Mouse (Mus musculus) kidney, adult 2 months (tissue): ENCODE measurements around the gene Pik3ap1. TPM values are rescaled to one million over a fixed set of nuclear protein-coding genes. Genes with fewer than 3 reads are reported as not detected.

ENCODE experiments used
- DNase-seq: peaks from one replicate; pipeline ENCODE4 v3.0.0; 2021
- H3K27ac ChIP-seq: fragments of 200-500 bp; 2 replicates; pipeline ENCODE4 v1.5.1; 2012; ENCODE audit warnings: low read depth, low read length, control low read depth, inconsistent platforms; ENCODE audit not compliant: insufficient read depth
- H3K27me3 ChIP-seq: fragments of 200-500 bp; replicated peaks from 2 replicates; pipeline ENCODE4 v1.6.1; 2012; ENCODE audit warnings: mild to moderate bottlenecking, moderate library complexity, low read length, inconsistent platforms; ENCODE audit not compliant: control insufficient read depth, insufficient read depth
- H3K36me3 ChIP-seq: fragments of 200-500 bp; 2 replicates; pipeline ENCODE4 v1.6.1; 2012; ENCODE audit warnings: mild to moderate bottlenecking, moderate library complexity, low read length, inconsistent platforms; ENCODE audit not compliant: control insufficient read depth, insufficient read depth
- H3K4me1 ChIP-seq: fragments of 200-500 bp; 2 replicates; pipeline ENCODE4 v1.6.1; 2011; ENCODE audit warnings: low read length; ENCODE audit not compliant: control insufficient read depth, insufficient read depth
- H3K4me3 ChIP-seq: fragments of 200-500 bp; 2 replicates; pipeline ENCODE4 v1.5.1; 2011; ENCODE audit warnings: mild to moderate bottlenecking, low read depth, low read length, control low read depth; ENCODE audit not compliant: insufficient read depth
- CTCF ChIP-seq: fragments of 200-500 bp; conservative IDR thresholded peaks from 2 replicates; pipeline ENCODE4 v1.5.1; 2011; ENCODE audit warnings: low read depth, mild to moderate bottlenecking, control low read depth, low read length, moderate library complexity, mixed read lengths; ENCODE audit not compliant: insufficient read depth, insufficient read length
- POLR2A ChIP-seq: fragments of 200-500 bp; IDR thresholded peaks from one replicate; pipeline ENCODE4 v1.6.1; 2011; ENCODE audit warnings: low read depth, low read length, control low read depth
- WGBS: fragments of 180-500 bp; shearing (Covaris S2); methylation state at CpG from one replicate; pipeline ENCODE4 v1.1.7; 2018; 5-methylcytosine and 5-hydroxymethylcytosine counted together
- polyA plus RNA-seq: library from polyadenylated mRNA; depleted of rRNA; stranded (reverse); fragments of >200 nt; gene quantifications from 2 replicates; pipeline ENCODE4 v1.2.3, GENCODE M21; 2012

The Pik3ap1 gene
- polyA plus RNA-seq, 1 experiment = 2.9 TPM

DNA sequence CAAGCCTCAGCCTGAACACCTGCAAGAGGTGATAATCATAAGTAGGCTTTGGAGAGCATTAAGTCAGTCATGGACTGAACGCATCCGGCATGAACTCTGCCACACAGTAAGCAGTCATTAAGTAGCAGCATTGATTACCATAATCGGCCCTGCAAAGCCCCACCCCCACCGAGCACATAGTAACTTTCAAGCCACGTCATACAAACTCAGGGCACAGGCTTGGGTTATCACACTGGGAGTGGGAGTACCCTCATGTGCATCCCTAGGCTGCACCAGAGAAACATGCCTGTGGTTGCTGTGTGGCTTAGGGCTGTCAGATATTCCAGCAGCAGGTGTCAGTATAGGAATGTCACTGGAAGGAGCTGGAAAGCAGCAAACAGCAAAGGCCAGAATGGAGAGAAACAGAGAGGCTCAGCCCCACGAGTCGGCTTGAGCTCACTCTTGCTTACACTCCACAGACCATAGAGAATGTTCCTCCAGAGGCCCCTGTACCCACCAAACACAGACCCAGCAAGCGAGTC, 105.1 kb downstream of the Pik3ap1 start:
- 65% methylated on average over 8 of the region's 8 CpGs for WGBS
- Histone ChIP-seq H3K4me3 (no peak overlapping the region), H3K27ac (no peak overlapping the region)

DNA sequence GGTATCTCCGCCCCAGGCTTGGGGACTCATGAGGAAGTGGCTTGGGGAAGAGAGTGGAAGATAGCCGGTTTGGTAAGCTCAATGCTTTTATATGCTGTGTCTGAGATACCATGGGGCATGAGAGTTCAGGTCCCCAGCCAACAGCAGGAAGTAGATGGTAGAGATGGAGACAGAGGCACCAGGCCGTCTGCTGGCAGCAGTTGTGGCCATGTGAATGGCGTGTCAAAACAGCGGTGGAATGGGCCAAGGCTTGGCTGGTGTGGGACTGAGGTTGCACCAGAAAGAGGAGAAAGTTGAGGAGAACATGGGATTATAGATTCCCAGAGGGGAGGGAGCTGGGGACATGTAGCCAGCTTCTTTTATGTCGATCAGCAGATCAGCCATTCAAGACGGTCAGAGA, 106.3 kb downstream of the Pik3ap1 start:
- Histone ChIP-seq H3K4me1 (no peaks in the 10 kb centered on the region), H3K36me3 (no peaks in the 10 kb centered on the region), H3K4me3 (no peak overlapping the region), H3K27ac (no peak overlapping the region), H3K27me3 (no peaks in the 10 kb centered on the region; the same call in 1 of the 2 replicates)
- WGBS = 84% methylated on average over 7 of the region's 7 CpGs
- peak; percentile 16 for DNase-seq
- TF ChIP-seq CTCF (no peak), POLR2A (no peak)

More for the DNA sequence above, 105.1 kb downstream of the Pik3ap1 start:
- no peaks in the 10 kb centered on the region; the same call in 1 of the 2 replicates for H3K27me3 ChIP-seq
- DNase-seq = no peak
- TF ChIP-seq CTCF (no peak), POLR2A (no peak)
- no peaks in the 10 kb centered on the region for H3K36me3 ChIP-seq
- no peaks in the 10 kb centered on the region for H3K4me1 ChIP-seq

DNA sequence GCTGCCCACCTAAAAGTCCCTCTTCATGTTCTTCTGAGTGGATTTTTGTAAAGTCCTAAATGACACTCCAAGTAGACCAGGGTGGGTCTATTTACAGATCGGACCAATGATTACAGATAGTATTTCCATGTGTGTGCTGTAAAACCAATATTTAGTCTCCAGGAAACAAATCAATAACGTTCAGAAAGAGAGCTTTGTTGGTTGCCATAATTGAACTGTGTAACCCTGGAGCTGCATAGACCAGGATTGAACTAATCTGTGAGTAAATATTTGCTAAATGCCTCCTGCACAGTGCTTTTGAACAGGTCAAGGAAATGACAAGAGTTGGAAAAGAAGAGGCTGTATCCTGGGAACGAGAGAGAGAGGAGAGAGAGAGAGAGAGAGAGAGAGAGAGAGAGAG, 109.3 kb downstream of the Pik3ap1 start:
- H3K36me3 ChIP-seq = no peaks in the 10 kb centered on the region
- no peak for DNase-seq
- H3K27ac ChIP-seq = no peak overlapping the region
- H3K27me3 ChIP-seq = no peaks in the 10 kb centered on the region; the same call in none of the 2 replicates
- no peaks in the 10 kb centered on the region for H3K4me1 ChIP-seq
- 74% methylated on average over 3 of the region's 3 CpGs for WGBS
- no peak for TF ChIP-seq CTCF
- no peak for TF ChIP-seq POLR2A
- H3K4me3 ChIP-seq = no peak overlapping the region

DNA sequence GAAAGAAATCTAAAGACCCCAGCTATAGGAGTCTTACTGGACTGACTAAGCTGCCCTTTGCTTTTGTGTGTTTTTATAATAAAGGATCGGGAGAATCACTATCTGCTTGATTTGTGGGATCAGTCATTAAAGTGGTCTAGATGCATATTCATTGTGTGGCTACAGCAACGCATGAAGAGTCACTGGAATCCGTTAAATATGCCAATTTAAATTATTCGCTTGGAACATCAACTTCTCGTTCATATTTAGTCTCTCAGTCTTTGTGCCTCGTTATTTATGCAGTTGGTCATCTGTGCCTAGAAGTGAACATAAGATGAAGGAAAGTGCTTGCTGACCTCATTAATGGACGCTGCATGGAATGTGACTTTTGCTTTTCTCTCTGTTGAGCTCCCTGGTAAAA, 114.0 kb downstream of the Pik3ap1 start:
- WGBS = 55% methylated on average over 7 of the region's 7 CpGs
- no peak for DNase-seq
- no peak overlapping the region for H3K27ac ChIP-seq

DNA sequence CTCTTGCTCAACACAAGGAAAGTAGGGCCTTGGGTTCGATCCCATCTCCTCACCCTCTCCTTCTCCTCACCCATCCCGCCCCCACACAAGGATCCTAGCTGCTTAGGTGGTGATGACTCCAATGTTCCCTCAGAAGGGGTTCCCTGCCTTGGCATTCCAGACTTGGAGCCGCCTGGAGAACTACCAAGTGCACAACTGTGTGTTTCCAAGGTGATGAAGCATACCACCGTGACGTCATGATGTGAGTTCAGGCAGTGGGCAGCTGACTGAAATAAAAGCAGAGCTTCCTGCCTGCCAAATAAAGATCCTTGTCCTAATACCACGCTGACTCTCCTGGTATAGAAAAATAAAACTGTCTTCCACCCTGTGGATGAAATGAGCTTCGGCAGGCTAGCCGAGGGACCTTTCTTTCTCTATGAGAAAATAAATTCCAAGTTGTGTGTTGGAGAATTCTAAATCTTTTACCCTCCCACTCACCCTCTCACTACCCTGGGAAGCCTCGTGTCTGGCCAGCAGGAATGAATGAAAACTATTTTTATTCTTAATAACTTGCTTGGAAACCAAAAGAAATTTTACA, 114.7 kb downstream of the Pik3ap1 start:
- Histone ChIP-seq H3K27me3 (no peaks in the 10 kb centered on the region; the same call in 1 of the 2 replicates), H3K4me1 (no peaks in the 10 kb centered on the region), H3K27ac (no peak overlapping the region), H3K36me3 (no peaks in the 10 kb centered on the region), H3K4me3 (no peak overlapping the region)
- WGBS = 31% methylated on average over 9 of the region's 9 CpGs
- peak; percentile 45 for DNase-seq
- TF ChIP-seq CTCF (no peak), POLR2A (no peak)

More for the DNA sequence above, 114.0 kb downstream of the Pik3ap1 start:
- Histone ChIP-seq H3K36me3 (no peaks in the 10 kb centered on the region), H3K4me1 (no peaks in the 10 kb centered on the region), H3K27me3 (no peaks in the 10 kb centered on the region; the same call in none of the 2 replicates), H3K4me3 (no peak overlapping the region)
- no peak for TF ChIP-seq CTCF
- no peak for TF ChIP-seq POLR2A

DNA sequence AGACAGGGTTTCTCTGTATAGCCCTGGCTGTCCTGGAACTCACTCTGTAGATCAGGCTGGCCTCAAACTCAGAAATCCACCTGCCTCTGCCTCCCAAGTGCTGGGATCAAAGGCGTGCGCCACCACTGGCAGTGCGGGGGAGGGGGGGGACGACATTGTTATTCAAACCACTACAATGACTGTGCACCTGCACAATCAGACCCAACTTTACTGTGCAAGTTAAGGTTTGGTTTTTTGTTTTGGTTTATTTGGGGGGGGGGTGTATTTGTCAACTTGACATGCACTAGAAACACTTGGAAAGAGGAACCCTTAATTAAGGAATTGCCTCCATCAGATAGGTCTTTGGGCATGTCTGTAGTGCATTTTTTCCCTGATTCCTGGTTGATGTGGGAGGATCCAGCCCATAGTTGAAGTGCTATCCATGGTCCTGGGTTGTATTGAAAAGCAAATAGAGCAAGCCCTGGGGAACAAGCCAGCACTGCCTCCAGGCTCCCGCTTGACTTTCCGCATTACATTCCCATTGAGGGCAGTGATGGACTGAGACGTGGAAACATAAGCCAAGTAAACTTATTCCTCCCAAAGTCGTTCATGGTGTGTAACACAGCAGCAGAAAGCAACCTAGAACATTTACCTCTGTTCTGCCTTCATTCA, 118.5 kb downstream of the Pik3ap1 start:
- 66% methylated on average over 8 of the region's 8 CpGs for WGBS
- TF ChIP-seq CTCF (no peak), POLR2A (no peak)

DNA sequence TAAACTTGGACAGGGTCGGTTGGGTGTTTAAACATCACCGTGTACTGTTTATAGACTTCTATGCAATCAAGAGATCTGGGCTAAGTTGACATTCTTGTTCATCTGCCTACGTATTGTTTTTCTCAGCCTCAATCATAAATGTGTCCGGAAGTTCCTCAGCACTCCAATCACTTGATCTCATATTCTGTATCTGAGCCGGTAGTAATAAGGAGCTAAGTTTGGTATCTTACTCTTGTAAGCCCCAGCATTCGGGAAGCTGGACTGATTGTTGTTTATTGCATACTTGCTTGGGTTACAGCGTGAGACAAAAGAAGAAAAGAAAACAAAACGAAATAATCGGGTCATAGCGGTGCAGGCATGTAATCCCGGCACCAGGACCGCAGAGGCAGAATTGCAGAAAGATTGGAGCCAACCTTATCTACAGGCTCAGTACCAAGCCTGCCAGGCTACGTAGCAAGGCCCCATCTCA, 120.5 kb downstream of the Pik3ap1 start:
- TF ChIP-seq CTCF (no peak), POLR2A (no peak)
- WGBS = 12% methylated on average over 13 of the region's 13 CpGs
- Histone ChIP-seq H3K4me1 (peaks cover 23% of the 10 kb centered on the region; the same call in 1 of the 2 replicates), H3K27ac (peak overlapping the region; percentile 90), H3K36me3 (no peaks in the 10 kb centered on the region), H3K4me3 (peak overlapping the region; percentile 91), H3K27me3 (no peaks in the 10 kb centered on the region)
- no peak for DNase-seq

More for the DNA sequence above, 118.5 kb downstream of the Pik3ap1 start:
- no peak for DNase-seq
- Histone ChIP-seq H3K27me3 (no peaks in the 10 kb centered on the region; the same call in 1 of the 2 replicates), H3K36me3 (no peaks in the 10 kb centered on the region), H3K4me1 (peaks cover 10% of the 10 kb centered on the region; the same call in 1 of the 2 replicates), H3K27ac (no peak overlapping the region), H3K4me3 (no peak overlapping the region)
